Mouse (Mus musculus) liver, embryonic 14.5 days (tissue): ENCODE results near the gene Sugp2.

Experiments
- CTCF ChIP-seq: IDR thresholded peaks from 2 replicates; pipeline ENCODE4 v1.5.1; 2016; ENCODE audit warnings: antibody characterized with exemption, low read depth, control low read depth
- EP300 ChIP-seq: IDR thresholded peaks from 2 replicates; pipeline ENCODE4 v1.6.1; 2016; ENCODE audit warnings: antibody characterized with exemption, low read depth

DNA sequence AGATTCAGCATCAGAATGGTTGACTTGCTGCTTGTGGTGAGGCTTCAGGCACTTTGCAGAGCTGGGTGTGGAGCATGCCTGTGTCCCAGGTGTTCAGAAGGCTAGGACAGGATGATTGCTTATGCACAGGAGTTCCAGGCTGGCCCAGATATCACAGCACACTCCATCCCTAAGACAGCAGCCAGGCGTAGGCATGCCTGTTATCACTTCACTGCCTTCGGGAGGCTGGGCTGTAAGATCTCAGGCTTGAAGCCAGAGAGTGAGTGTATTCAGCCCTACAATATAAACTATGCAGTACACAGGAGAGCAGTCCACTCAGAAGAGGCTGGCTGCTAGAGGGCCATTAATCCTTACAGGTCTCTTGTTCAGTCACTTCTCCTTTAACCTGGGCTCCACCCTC, 25.0 kb downstream of the Sugp2 start:
- no peak for TF ChIP-seq CTCF
- peak; percentile 19; the same call in 1 of the 2 replicates for TF ChIP-seq EP300
